Mouse (Mus musculus): ENCODE data around the gene Bdh1. TPM values are rescaled to one million over a fixed set of nuclear protein-coding genes. Genes with fewer than 3 reads are reported as not detected.
A peak's percentile ranks its signal among the peaks of the same experiment; 100 is the strongest.

The Bdh1 gene
- polyA plus RNA-seq, 1 experiment from 2014 or later = 105 TPM

DNA sequence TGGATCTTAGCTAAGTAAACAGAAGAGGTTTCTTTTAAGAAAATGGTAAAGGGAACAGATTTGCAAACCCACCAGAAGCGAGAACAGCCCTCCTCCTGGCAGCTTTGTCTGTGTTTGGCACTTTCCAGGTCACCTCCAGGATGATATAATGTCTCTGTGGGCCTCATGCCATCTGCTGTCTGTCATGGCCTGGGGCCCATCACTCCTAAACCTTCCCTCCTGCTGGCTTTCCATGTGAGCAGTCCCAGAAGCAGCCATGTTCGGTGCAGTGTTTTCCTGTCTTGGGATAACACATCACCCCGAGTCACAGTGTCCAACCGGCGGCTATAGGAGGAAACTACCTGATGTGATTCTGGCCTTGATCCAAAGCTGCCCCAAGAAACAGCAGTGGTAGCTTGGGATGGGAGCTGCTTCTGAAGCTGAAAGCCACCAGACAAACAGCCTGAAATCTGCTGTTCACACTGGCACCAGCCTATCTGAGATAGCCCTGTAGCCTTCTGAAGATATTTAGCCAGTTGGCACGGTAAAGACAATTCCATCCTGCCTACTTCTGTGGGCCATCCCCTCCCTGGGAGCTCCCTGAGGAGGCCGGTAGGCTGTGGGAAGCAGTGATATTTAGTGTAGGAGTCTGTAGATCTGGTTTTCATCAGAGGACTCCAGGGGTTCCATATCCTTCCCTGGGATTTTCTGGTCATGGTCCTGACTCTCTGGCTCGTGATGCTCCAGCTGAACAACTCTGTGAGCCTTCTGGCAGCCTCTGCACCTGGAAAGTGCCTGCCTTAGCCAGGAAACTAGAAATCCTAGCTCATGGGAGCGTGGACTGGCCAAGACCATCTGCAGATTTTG, 53.3 kb downstream of the Bdh1 start:
- Histone ChIP-seq H3K36me3 (replicated peaks) (no peaks in the 10 kb centered on the region), H3K9ac (no peak overlapping the region), H3K27me3 (replicated peaks) (no peaks in the 10 kb centered on the region), H3K4me1 (peaks cover 8% of the 10 kb centered on the region; the same call in 1 of the 2 replicates), H3K27ac (no peak overlapping the region), H3K4me3 (no peak overlapping the region), H3K4me2 (no peak overlapping the region), H3K9me3 (no peaks in the 10 kb centered on the region)
- no peak for ATAC-seq (replicated peaks)
- 75% methylated on average over 9 of the region's 9 CpGs for WGBS

DNA sequence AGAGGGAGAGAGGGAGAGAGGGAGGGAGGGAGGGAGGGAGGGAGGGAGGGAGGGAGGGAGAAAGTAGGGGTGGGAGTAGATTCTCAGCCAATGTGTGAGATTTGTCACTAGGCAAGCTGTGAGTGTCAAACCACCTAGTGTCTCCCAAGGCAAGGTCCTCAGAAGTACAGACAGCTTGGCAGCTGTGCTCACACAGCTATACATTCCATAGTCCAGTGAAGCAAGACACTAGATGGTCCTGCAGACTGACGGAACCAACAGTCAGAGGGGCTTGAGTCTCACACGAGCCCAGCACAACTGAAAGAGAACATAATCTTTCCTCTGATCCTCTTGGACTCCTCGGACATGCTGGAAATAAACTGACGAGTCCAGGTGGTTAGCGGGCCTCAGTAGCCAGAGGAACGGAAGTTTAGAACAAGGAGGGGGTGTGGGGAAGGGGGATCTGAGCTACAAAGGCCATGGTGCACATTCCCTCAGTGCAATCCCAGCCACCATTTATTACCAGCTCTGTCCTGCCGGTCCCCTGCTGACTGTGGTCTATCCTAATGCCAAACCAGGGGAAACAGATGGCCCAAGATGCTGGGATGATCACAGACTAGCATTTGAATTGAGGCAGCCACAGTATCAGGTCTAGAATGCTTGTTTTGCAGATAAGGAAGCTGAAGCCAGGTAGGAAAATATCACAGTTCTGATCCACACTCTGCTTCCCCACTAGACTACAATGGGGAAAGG, 55.0 kb downstream of the Bdh1 start:
- no peaks in the 10 kb centered on the region for H3K27me3 ChIP-seq (replicated peaks)
- H3K4me2 ChIP-seq = no peak overlapping the region
- peaks cover 8% of the 10 kb centered on the region; the same call in 1 of the 2 replicates for H3K4me1 ChIP-seq
- H3K4me3 ChIP-seq = no peak overlapping the region
- H3K36me3 ChIP-seq (replicated peaks) = no peaks in the 10 kb centered on the region
- no peak for ATAC-seq (replicated peaks)
- 55% methylated on average over 7 of the region's 7 CpGs for WGBS
- H3K27ac ChIP-seq = no peak overlapping the region
- H3K9ac ChIP-seq = no peak overlapping the region
- H3K9me3 ChIP-seq = no peaks in the 10 kb centered on the region

DNA sequence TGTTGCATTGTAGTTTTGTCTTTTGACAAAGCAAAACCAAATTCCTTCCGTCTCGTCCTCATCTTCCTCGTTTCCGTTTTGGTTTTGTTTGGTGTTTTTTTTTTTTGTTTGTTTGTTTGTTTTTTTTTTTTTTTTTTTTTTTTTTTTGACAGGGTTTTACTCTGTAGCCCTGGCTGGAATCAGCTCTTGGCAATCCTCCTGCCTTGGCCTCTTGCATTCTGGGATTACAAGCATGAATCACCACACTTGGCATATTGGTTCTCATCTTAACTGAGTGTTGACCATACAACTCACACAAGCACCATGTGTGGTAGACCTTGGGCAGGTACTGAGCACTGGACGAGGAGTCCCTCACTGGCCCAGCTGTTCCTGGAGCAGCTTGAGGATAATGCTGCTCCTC, 63.3 kb downstream of the Bdh1 start:
- ATAC-seq (replicated peaks) = no peak
- H3K4me3 ChIP-seq = no peak overlapping the region
- no peaks in the 10 kb centered on the region for H3K27me3 ChIP-seq (replicated peaks)
- peaks cover 8% of the 10 kb centered on the region for H3K4me1 ChIP-seq
- no peaks in the 10 kb centered on the region for H3K36me3 ChIP-seq (replicated peaks)
- no peak overlapping the region for H3K4me2 ChIP-seq
- no peak overlapping the region for H3K27ac ChIP-seq
- no peaks in the 10 kb centered on the region for H3K9me3 ChIP-seq
- WGBS = 93% methylated on average over 5 of the region's 5 CpGs
- H3K9ac ChIP-seq = no peak overlapping the region

DNA sequence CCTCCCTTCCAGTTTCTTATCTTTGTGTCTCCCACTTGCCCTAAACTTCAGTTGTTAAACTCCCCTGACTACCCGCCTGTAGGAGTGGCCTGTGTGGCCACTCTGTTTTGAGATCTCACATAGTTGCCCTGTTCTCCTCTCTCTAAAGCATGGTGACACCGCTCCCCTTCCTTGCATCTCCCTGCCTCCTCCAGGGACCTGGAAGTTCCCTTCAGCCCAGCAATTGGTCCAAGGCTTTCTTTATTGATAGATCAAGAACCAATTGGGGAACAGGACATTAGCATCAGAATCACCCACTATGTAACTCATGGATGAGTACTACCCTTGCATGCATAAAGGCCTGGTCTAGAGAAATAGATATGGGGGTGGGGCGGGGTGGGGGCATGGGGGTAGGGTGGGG, 65.2 kb downstream of the Bdh1 start:
- Histone ChIP-seq H3K27ac (no peak overlapping the region), H3K9me3 (no peaks in the 10 kb centered on the region), H3K4me1 (peaks cover 8% of the 10 kb centered on the region), H3K9ac (no peak overlapping the region), H3K27me3 (replicated peaks) (no peaks in the 10 kb centered on the region), H3K4me3 (no peak overlapping the region), H3K4me2 (no peak overlapping the region), H3K36me3 (replicated peaks) (no peaks in the 10 kb centered on the region)
- 79% methylated on average over 3 of the region's 3 CpGs for WGBS
- ATAC-seq (replicated peaks) = no peak

DNA sequence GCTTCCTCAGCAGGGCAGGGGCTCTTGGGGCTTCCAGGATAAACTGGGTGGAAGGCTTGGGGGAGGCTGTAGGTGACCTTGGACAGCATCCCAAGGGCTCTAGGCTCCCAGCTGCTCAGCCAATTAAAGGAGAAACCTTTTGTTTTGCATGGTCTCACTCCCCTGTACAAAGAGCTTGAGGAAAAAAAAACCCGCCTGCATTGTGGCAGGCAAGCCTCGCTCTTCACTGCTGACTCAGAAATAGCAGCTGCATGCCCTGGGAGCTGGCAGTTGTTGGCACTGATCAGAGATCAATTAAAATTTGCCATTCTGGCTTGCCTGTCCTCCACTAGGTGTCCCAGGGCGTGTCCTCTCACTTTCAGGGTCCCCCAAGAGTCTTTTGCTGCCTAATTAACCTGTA, 67.0 kb downstream of the Bdh1 start:
- no peaks in the 10 kb centered on the region for H3K27me3 ChIP-seq (replicated peaks)
- WGBS = 17% methylated on average over 3 of the region's 3 CpGs
- no peak overlapping the region for H3K4me2 ChIP-seq
- H3K4me3 ChIP-seq = no peak overlapping the region
- H3K36me3 ChIP-seq (replicated peaks) = no peaks in the 10 kb centered on the region
- no peaks in the 10 kb centered on the region for H3K9me3 ChIP-seq
- H3K27ac ChIP-seq = 0 out of 2 replicates have a peak overlapping the region, but pooled peaks have one; percentile 3
- peaks cover 21% of the 10 kb centered on the region for H3K4me1 ChIP-seq
- 0 out of 2 replicates have a peak, but pooled peaks have one; percentile 19 for ATAC-seq (replicated peaks)
- no peak overlapping the region for H3K9ac ChIP-seq

DNA sequence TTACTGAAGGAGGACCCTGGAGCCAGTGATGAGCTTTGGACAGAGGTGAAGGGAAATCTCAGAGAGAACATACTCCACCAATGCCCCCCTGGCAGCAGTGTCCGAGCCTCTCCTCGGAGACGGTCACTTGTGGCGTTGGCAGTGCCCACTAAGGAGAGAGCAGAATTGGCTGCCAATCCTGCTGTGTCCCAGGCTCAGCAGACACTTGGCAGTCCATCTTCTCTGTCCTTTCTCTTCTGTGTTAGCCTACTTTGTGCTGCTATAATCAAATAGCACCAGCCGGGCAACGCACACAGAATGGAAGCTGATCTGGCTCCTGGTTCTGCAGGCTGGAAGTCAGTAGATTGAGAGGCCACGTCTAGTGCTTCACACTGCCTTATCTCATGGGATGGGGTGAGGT, 68.9 kb downstream of the Bdh1 start:
- no peak overlapping the region for H3K4me2 ChIP-seq
- no peaks in the 10 kb centered on the region for H3K9me3 ChIP-seq
- no peak overlapping the region for H3K27ac ChIP-seq
- H3K36me3 ChIP-seq (replicated peaks) = no peaks in the 10 kb centered on the region
- no peaks in the 10 kb centered on the region for H3K27me3 ChIP-seq (replicated peaks)
- H3K9ac ChIP-seq = no peak overlapping the region
- 77% methylated on average over 7 of the region's 7 CpGs for WGBS
- no peak for ATAC-seq (replicated peaks)
- peaks cover 22% of the 10 kb centered on the region for H3K4me1 ChIP-seq
- H3K4me3 ChIP-seq = no peak overlapping the region

DNA sequence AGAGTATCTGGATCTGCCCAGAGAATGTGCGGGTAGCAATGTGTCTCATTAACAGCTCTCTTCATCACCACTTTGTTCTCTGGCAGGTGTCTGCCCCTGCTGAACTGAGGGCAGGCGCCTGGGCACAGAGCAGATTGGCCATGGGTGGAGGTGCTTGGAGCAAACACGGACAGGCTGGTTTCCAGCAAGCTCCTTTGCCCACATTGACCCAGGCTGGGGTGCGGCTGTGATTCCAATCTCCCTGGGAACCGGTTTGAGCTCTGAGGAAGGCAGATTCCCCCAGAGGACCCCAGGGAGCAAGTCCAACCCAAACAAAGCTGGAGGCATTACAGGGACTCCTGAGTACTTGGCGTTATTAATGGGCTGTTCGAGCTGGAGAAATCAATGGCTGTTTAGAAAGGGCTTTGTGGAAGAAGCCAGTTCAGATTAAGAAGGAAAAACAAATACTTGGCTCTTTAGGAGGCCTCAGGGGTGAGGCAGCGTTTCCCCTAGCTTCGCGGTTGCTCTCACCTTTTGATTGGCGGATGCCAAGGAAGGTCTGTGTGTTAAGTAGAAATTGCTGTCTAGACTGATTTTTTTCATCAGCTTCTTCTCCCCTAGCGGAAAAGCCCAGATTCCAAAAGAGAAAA, 71.0 kb downstream of the Bdh1 start:
- Histone ChIP-seq H3K9ac (no peak overlapping the region), H3K27me3 (replicated peaks) (no peaks in the 10 kb centered on the region), H3K27ac (0 out of 2 replicates have a peak overlapping the region, but pooled peaks have one; percentile 30), H3K4me2 (no peak overlapping the region), H3K4me3 (no peak overlapping the region), H3K9me3 (no peaks in the 10 kb centered on the region), H3K36me3 (replicated peaks) (no peaks in the 10 kb centered on the region), H3K4me1 (peaks cover 22% of the 10 kb centered on the region)
- WGBS = 22% methylated on average over 12 of the region's 12 CpGs
- 0 out of 2 replicates have a peak, but pooled peaks have one; percentile 20 for ATAC-seq (replicated peaks)

DNA sequence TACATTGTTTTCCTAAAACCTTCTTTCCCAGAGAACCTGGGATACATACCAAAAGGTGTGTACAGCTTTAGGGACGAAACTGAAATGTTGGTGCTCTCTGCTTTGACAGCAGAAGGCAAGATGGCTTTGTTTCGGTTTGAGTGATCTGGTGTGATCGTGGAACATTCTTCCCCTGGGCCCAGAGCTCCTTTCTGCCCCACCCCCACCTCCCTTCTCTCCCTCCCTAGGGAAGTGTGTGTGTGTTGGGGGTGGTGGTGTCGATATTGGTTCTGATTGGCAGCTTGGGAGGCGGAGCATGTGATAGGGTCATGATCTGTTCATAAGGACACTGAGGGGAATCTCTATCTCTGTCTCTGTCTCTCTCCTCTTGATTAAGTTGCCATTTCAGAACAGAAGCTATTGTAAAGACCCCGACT, 71.5 kb downstream of the Bdh1 start:
- peaks cover 22% of the 10 kb centered on the region for H3K4me1 ChIP-seq
- no peak overlapping the region for H3K4me3 ChIP-seq
- no peak overlapping the region for H3K4me2 ChIP-seq
- no peak overlapping the region for H3K27ac ChIP-seq
- ATAC-seq (replicated peaks) = no peak
- no peaks in the 10 kb centered on the region for H3K27me3 ChIP-seq (replicated peaks)
- H3K9me3 ChIP-seq = no peaks in the 10 kb centered on the region
- 29% methylated on average over 6 of the region's 6 CpGs for WGBS
- H3K9ac ChIP-seq = no peak overlapping the region
- H3K36me3 ChIP-seq (replicated peaks) = no peaks in the 10 kb centered on the region

DNA sequence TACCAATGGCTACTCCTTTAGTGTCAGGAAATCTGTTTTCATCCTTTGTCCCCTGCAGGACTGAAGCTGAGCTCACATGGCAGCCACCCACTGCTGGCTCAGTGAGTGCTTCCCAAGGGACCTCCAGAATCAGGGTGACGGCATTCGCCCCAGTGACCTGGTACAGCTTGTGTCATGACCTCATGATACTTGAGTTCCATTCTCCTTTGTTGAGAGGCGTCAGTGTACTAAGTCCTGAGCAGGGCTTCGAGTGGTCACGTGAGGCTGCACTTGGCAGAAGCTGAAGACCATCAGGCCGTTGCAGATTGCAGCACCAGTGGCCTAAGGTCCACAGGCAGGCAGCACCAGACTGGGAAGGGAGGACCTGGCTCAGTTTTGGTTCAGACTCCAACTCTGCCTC, 71.9 kb downstream of the Bdh1 start:
- no peaks in the 10 kb centered on the region for H3K9me3 ChIP-seq
- 34% methylated on average over 6 of the region's 6 CpGs for WGBS
- H3K36me3 ChIP-seq (replicated peaks) = no peaks in the 10 kb centered on the region
- no peak overlapping the region for H3K4me3 ChIP-seq
- no peak overlapping the region for H3K4me2 ChIP-seq
- no peak overlapping the region for H3K9ac ChIP-seq
- no peak for ATAC-seq (replicated peaks)
- H3K4me1 ChIP-seq = peaks cover 19% of the 10 kb centered on the region
- H3K27ac ChIP-seq = no peak overlapping the region
- H3K27me3 ChIP-seq (replicated peaks) = no peaks in the 10 kb centered on the region

DNA sequence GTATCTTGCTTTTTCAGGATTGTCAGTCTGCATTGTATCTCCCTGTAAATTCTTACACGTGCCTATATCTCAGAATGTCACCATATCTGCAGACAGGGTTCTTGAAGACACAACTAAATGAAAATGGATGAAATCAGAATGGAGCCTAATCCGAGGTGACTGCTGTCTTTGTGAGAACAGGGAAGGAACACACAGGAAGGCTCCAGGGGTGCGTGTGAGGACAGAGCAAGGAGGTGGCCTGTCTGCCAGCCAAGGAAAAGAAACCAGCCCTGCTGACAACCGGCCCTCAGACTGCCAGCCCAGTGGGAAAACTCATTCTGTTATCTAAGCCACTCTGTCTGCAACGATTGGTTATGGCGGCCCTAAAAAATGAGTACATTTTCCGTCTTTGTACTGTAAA, 73.3 kb downstream of the Bdh1 start:
- Histone ChIP-seq H3K4me1 (peaks cover 25% of the 10 kb centered on the region), H3K9ac (no peak overlapping the region), H3K4me2 (no peak overlapping the region), H3K36me3 (replicated peaks) (no peaks in the 10 kb centered on the region), H3K27ac (no peak overlapping the region), H3K4me3 (no peak overlapping the region), H3K9me3 (no peaks in the 10 kb centered on the region), H3K27me3 (replicated peaks) (no peaks in the 10 kb centered on the region)
- 52% methylated on average over 7 of the region's 7 CpGs for WGBS
- ATAC-seq (replicated peaks) = no peak

DNA sequence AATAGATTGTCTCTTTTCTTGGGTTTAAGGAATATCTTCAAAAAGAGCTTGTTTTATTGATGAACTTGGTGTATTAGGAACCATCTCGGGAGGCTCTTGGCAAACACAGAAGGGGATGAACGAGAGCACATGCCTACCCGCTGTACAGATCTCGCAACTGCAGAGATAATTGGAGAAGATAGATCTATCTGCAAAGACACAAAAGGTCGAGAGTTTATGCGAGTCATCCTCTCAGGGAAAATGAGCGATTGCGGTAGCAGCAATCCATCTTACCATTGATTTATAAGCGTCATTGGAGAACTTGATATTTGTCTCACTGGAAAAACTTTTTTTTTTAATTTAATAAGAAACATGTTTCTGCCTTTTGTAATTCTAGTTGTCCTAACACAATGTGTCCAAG, 73.7 kb downstream of the Bdh1 start:
- H3K9ac ChIP-seq = no peak overlapping the region
- H3K27me3 ChIP-seq (replicated peaks) = no peaks in the 10 kb centered on the region
- H3K27ac ChIP-seq = no peak overlapping the region
- H3K4me3 ChIP-seq = no peak overlapping the region
- no peak overlapping the region for H3K4me2 ChIP-seq
- 68% methylated on average over 9 of the region's 9 CpGs for WGBS
- H3K9me3 ChIP-seq = no peaks in the 10 kb centered on the region
- no peaks in the 10 kb centered on the region for H3K36me3 ChIP-seq (replicated peaks)
- H3K4me1 ChIP-seq = peaks cover 26% of the 10 kb centered on the region
- no peak for ATAC-seq (replicated peaks)

DNA sequence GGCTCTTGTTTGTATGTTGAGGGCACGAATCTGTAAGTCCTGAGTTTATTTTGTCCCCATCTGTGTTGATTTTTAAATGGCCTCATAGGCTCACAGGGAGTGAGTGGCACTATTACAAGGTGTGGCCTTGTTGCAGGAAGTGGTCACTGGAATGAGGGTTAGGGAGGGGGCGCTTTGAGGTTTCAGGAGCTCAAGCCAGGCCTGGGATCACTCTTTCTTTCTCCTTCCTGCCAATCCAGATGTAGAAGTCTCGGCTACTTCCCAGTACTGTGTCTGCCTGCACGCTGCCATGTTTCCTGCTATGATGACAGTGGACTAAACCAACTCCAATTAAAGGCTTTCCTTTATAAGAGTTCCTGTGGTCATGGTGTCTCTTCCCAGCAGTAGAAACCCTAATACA, 76.3 kb downstream of the Bdh1 start:
- Histone ChIP-seq H3K4me1 (peaks cover 35% of the 10 kb centered on the region), H3K9ac (no peak overlapping the region), H3K36me3 (replicated peaks) (no peaks in the 10 kb centered on the region), H3K27me3 (replicated peaks) (no peaks in the 10 kb centered on the region), H3K4me2 (no peak overlapping the region), H3K27ac (no peak overlapping the region), H3K4me3 (no peak overlapping the region), H3K9me3 (no peaks in the 10 kb centered on the region)
- 85% methylated on average over 4 of the region's 4 CpGs for WGBS
- ATAC-seq (replicated peaks) = no peak
